Mouse (Mus musculus) CH12.LX (cell line): ENCODE data around the gene Srms. TPM values are rescaled to one million over a fixed set of nuclear protein-coding genes. Genes with fewer than 3 reads are reported as not detected.

Source experiments
- DNase-seq: peaks from one replicate; pipeline ENCODE4 v3.0.0-alpha.2; 2013; ENCODE audit errors: extremely low read depth
- H3K27ac ChIP-seq: 2 replicates; pipeline ENCODE4 v1.5.1; 2012; ENCODE audit warnings: low read depth, mild to moderate bottlenecking, control low read depth, moderate library complexity; ENCODE audit not compliant: insufficient read depth
- H3K27me3 ChIP-seq: replicated peaks from 2 replicates; pipeline ENCODE3; 2012; ENCODE audit warnings: inconsistent platforms
- H3K36me3 ChIP-seq, 2 experiments: replicated peaks in 1 of 2; 2 replicates each; pipeline versions ENCODE3 to v1.6.1; 2012; ENCODE audit warnings: inconsistent platforms in 1 of 2, low read length in 1 of 2, mild to moderate bottlenecking in 1 of 2, mixed read lengths in 1 of 2, moderate library complexity in 1 of 2; ENCODE audit not compliant: control insufficient read depth in 1 of 2, insufficient read depth in 1 of 2
- H3K4me1 ChIP-seq, 2 experiments: 2 replicates each; pipeline ENCODE4 v1.6.1; 2012; ENCODE audit warnings: inconsistent platforms in 1 of 2, moderate library complexity in 1 of 2; ENCODE audit not compliant: insufficient read depth in 2 of 2, control insufficient read depth in 1 of 2
- H3K4me2 ChIP-seq: 2 replicates; pipeline ENCODE4 v1.6.1; 2012; ENCODE audit warnings: low read depth, mild to moderate bottlenecking, control low read depth; ENCODE audit not compliant: poor library complexity, insufficient read depth, severe bottlenecking
- H3K4me3 ChIP-seq, 3 experiments: fragments of 150-350 bp in 1 of 3; sonication (generic) in 1 of 3; replicated peaks in 1 of 3; 2 replicates each; pipeline versions ENCODE3 to v1.5.1; 2011 to 2012; ENCODE audit warnings: low read depth in 2 of 3, low read length in 2 of 3, mild to moderate bottlenecking in 2 of 3, moderate library complexity in 2 of 3, control low read depth in 1 of 3, improper control_type of control experiment in 1 of 3, inconsistent platforms in 1 of 3, mixed read lengths in 1 of 3; ENCODE audit not compliant: poor library complexity in 1 of 3
- H3K79me2 ChIP-seq: replicated peaks from 2 replicates; pipeline ENCODE4 v1.6.1; 2012; ENCODE audit warnings: mild to moderate bottlenecking, moderate library complexity; ENCODE audit not compliant: control insufficient read depth, poor library complexity, insufficient read depth, severe bottlenecking; ENCODE audit errors: extremely low read depth
- H3K9ac ChIP-seq: 2 replicates; pipeline ENCODE4 v1.6.1; 2012; ENCODE audit warnings: low read depth, mild to moderate bottlenecking, control low read depth, moderate library complexity; ENCODE audit not compliant: insufficient read depth
- H3K9me3 ChIP-seq: replicated peaks from 2 replicates; pipeline ENCODE3; 2012; ENCODE audit warnings: low read length, inconsistent platforms, mixed read lengths
- CTCF ChIP-seq, 2 experiments: IDR thresholded peaks in 1 of 2; conservative IDR thresholded peaks in 1 of 2; 2 replicates each; pipeline ENCODE4 v1.5.1; 2011 to 2012; ENCODE audit warnings: low read depth in 2 of 2, low read length in 2 of 2, improper control_type of control experiment in 1 of 2, inconsistent platforms in 1 of 2, mild to moderate bottlenecking in 1 of 2, moderate library complexity in 1 of 2
- E2F4 ChIP-seq: IDR thresholded peaks from 2 replicates; pipeline ENCODE4 v1.6.1; 2011; ENCODE audit warnings: low read depth, low read length, improper control_type of control experiment; ENCODE audit not compliant: insufficient replicate concordance
- EP300 ChIP-seq: IDR thresholded peaks from 2 replicates; pipeline ENCODE4 v1.6.1; 2011; ENCODE audit warnings: low read length, improper control_type of control experiment
- ETS1 ChIP-seq: conservative IDR thresholded peaks from 2 replicates; pipeline ENCODE4 v1.6.1; 2012; ENCODE audit warnings: low read depth, mild to moderate bottlenecking, inconsistent platforms, low read length, improper control_type of control experiment, moderate library complexity
- GABPA ChIP-seq: IDR thresholded peaks from 2 replicates; pipeline ENCODE4 v1.6.1; 2012; ENCODE audit warnings: low read depth, low read length, improper control_type of control experiment, inconsistent platforms; ENCODE audit not compliant: insufficient replicate concordance
- IRF4 ChIP-seq: IDR thresholded peaks from 2 replicates; pipeline ENCODE4 v1.6.1; 2014; ENCODE audit warnings: low read depth, mild to moderate bottlenecking, inconsistent platforms, low read length, improper control_type of control experiment
- KAT2A ChIP-seq: IDR thresholded peaks from 2 replicates; pipeline ENCODE4 v1.6.1; 2012; ENCODE audit warnings: low read length, improper control_type of control experiment, inconsistent platforms; ENCODE audit not compliant: insufficient replicate concordance
- MAX ChIP-seq: IDR thresholded peaks from 2 replicates; pipeline ENCODE4 v1.6.1; 2011; ENCODE audit warnings: low read length, improper control_type of control experiment
- MAZ ChIP-seq: IDR thresholded peaks from 2 replicates; pipeline ENCODE4 v1.6.1; 2012; ENCODE audit warnings: low read depth, mild to moderate bottlenecking, inconsistent platforms, low read length, improper control_type of control experiment, moderate library complexity
- MXI1 ChIP-seq: IDR thresholded peaks from 2 replicates; pipeline ENCODE4 v1.6.1; 2011; ENCODE audit warnings: mild to moderate bottlenecking, low read depth, low read length, improper control_type of control experiment
- PAX5 ChIP-seq: IDR thresholded peaks from 2 replicates; pipeline ENCODE4 v1.6.1; 2012; ENCODE audit warnings: low read length, inconsistent platforms, mixed read lengths
- RCOR1 ChIP-seq: conservative IDR thresholded peaks from 2 replicates; pipeline ENCODE4 v1.6.1; 2012; ENCODE audit warnings: low read depth, mild to moderate bottlenecking, inconsistent platforms, low read length, improper control_type of control experiment
- SIN3A ChIP-seq: IDR thresholded peaks from 2 replicates; pipeline ENCODE4 v1.6.1; 2012; ENCODE audit warnings: low read length, improper control_type of control experiment, inconsistent platforms
- SMC3 ChIP-seq: IDR thresholded peaks from 2 replicates; pipeline ENCODE4 v1.6.1; 2011; ENCODE audit warnings: low read depth, low read length, improper control_type of control experiment
- USF1 ChIP-seq: IDR thresholded peaks from 2 replicates; pipeline ENCODE4 v1.6.1; 2014; ENCODE audit warnings: low read depth, mild to moderate bottlenecking, inconsistent platforms, low read length, improper control_type of control experiment
- USF2 ChIP-seq: conservative IDR thresholded peaks from 2 replicates; pipeline ENCODE4 v1.6.1; 2011; ENCODE audit warnings: low read depth, low read length, improper control_type of control experiment
- ZC3H11A ChIP-seq: IDR thresholded peaks from 2 replicates; pipeline ENCODE4 v1.6.1; 2012; ENCODE audit warnings: low read depth, mild to moderate bottlenecking, inconsistent platforms, low read length, improper control_type of control experiment
- ZKSCAN1 ChIP-seq: IDR thresholded peaks from 2 replicates; pipeline ENCODE4 v1.6.1; 2012; ENCODE audit warnings: low read depth, inconsistent platforms, low read length, improper control_type of control experiment, borderline replicate concordance
- ZNF384 ChIP-seq: IDR thresholded peaks from 2 replicates; pipeline ENCODE4 v1.6.1; 2012; ENCODE audit warnings: low read depth, low read length, improper control_type of control experiment, inconsistent platforms
- dilution Hi-C: fragments of 300-500 bp; cut with MboI; formaldehyde crosslinking; loops from 2 replicates; pipeline ENCODE4 v1.14.3; 2020; ENCODE audit warnings: low sequenced_read_pairs; ENCODE audit not compliant: extremely low pct_unique_long_range_greater_than_20kb, extremely low pct_ligation_motif_present
- in situ Hi-C: fragments of 300-500 bp; cut with MboI; formaldehyde crosslinking; loops from 3 replicates; pipeline ENCODE4 v1.14.3; 2019; ENCODE audit warnings: low sequenced_read_pairs, low pct_ligation_motif_present, low pct_unique_long_range_greater_than_20kb, mixed read lengths
- polyA plus RNA-seq: library from polyadenylated mRNA; unstranded; fragments of >175 nt; gene quantifications from 2 replicates; pipeline ENCODE4 v1.2.1, GENCODE M21; 2012; ENCODE audit warnings: low read depth; ENCODE audit not compliant: insufficient read length
- total RNA-seq, 2 experiments: library from RNA; depleted of rRNA; stranded (reverse); fragments of 300-350 nt in 1 of 2; fragments of >200 nt in 1 of 2; gene quantifications; 2 replicates each; pipeline ENCODE4 v1.2.3; 2012 to 2014

The Srms gene
- total and polyA plus RNA-seq, 3 experiments, result 0.08 to 0.41 (median 0.13) TPM

DNA sequence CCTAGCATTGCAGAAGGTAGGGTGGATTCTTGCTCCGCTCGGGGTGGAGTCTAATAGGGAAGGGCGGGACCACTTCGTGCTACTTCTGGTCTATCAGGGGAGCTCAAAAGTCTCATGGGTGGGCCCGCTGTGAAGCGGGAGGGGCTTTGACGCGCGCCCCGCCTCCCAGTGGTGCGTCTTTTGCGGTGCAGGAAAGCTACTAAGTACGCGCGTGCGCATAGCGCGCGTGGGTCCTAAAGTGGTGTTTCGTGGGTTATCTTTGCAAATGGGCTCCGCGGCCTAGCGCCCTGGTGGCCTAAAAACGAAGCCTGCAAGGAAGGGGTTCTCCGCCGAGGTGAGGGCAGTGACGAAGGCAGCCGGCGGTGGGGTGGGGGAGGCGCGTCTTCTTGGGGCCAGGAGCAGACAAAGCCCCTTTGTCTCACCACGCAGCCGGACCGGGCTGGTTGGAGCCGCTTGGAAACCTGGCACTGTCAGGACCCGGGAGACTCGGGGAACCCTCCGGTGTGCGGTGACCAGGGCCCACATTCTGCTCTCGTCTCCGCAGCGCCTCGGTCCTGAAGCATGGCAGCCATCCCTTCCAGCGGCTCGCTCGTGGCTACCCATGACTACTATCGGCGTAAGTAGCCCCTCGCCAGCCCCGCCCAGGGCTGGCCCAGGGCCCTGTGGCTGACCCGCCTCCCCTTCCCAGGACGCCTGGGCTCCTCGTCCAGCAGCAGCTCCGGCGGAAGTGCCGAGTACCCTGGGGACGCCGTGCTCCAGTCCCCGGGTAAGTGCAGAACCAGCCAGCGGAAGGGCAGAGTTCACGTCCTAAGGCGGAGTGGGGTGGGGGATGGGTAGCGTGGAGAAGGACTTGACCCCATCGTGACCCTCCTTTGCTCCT, 25.6 kb downstream of the Srms start, which contains the start of gene Ppdpf (continued):
- TF ChIP-seq E2F4, result no peak
- TF ChIP-seq USF2, result no peak
- 0 out of 2 replicates have a peak, but pooled peaks have one; percentile 28 for TF ChIP-seq KAT2A
- no peak; the same call in 1 of the 2 replicates for TF ChIP-seq ETS1
- TF ChIP-seq, all 38 proteins: peak for 14

DNA sequence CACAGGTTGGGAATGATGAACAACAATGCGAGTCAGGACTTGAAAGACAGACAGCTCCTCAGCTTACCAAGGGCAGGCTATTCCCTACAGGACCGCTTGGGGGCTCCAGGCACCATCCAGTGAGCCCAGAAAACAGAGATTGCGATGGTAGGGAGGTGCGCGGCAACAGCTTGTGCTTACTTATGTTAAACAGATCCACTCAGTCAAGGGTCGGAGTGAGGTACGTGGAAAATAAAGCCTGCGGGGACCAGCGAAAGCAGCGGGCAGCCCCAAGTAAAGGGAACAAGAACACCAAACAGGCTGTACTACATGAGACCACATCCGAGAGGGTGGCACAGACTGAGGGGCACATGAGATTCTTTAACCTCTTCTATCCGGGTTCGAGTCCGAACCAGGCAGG, 26.4 kb downstream of the Srms start:
- peak overlapping the region; percentile 68 to 82 (median 79) for H3K4me3 ChIP-seq
- H3K4me2 ChIP-seq, result peak overlapping the region; percentile 62
- dilution Hi-C loops (no loop called here), in situ Hi-C loops (loop anchor here (10.0 to 25.0 kb wide), 3 partner anchors 138 to 301 kb away; partner anchors contain the start of genes Abhd16b, Arfrp1, Tpd52l2 and Zgpat)
- peak; percentile 91 for DNase-seq
- H3K27ac ChIP-seq, result peak overlapping the region; percentile 34
- no peaks in the 10 kb centered on the region for H3K27me3 ChIP-seq
- no peaks in the 10 kb centered on the region for H3K9me3 ChIP-seq
- H3K9ac ChIP-seq, result peak overlapping the region; percentile 65; the same call in 1 of the 2 replicates
- H3K79me2 ChIP-seq, result no peaks in the 10 kb centered on the region
- peaks cover 0 to 6% of the 10 kb centered on the region in 2 experiments for H3K36me3 ChIP-seq
- peak; percentile 25; the same call in 1 of the 2 replicates for TF ChIP-seq SIN3A
- peak; percentile 94 for TF ChIP-seq SMC3
- no peak for TF ChIP-seq ZKSCAN1
- no peak for TF ChIP-seq RCOR1
- no peak for TF ChIP-seq USF1
- no peak; the same call in 1 of the 2 replicates for TF ChIP-seq MAZ
- no peak for TF ChIP-seq MAX
- TF ChIP-seq CTCF (conservative IDR thresholded peaks at IDR 0.05 in 1 of 2, IDR thresholded peaks at IDR 0.05 in 1 of 2; ENCODE audit: low read depth in 2 of 2, low read length in 2 of 2), result peak; percentile 85 to 98
- TF ChIP-seq ZC3H11A, result peak; percentile 45
- TF ChIP-seq ZNF384, result no peak
- TF ChIP-seq E2F4, result no peak
- no peak for TF ChIP-seq PAX5
- no peak for TF ChIP-seq GABPA
- no peak for TF ChIP-seq EP300
- 0 out of 2 replicates have a peak, but pooled peaks have one; percentile 51 for TF ChIP-seq MXI1
- peak; percentile 22; the same call in 1 of the 2 replicates for TF ChIP-seq IRF4
- peaks cover 5 to 30% of the 10 kb centered on the region in 2 experiments; a peak in 3 of 4 replicates for H3K4me1 ChIP-seq
